Mouse (Mus musculus): ENCODE data around the gene Tmed2. TPM values are rescaled to one million over a fixed set of nuclear protein-coding genes. Genes with fewer than 3 reads are reported as not detected.

Tmed2 gene
- 253 and 267 TPM in 2 replicates for polyA plus RNA-seq (2015; fragmentation: Nextera tagmentation; extraction: Ambion mirVana)

- Histone ChIP-seq H3K27me3 (ENCODE audit: insufficient read depth, low read length) (no peaks in the 10 kb centered on the region), H3K9ac (replicated peaks) (peak within 1 kb of the TSS; percentile 87), H3K36me3 (replicated peaks; ENCODE audit: insufficient read depth, low read length) (peaks cover 27% of the 10 kb centered on the region), H3K9me3 (ENCODE audit: low read length) (no peaks in the 10 kb centered on the region), H3K4me1 (ENCODE audit: insufficient read depth) (peaks cover 15% of the 10 kb centered on the region), H3K4me2 (ENCODE audit: low read depth, low read length) (peak within 1 kb of the TSS; percentile 77), H3K27ac (ENCODE audit: low read depth) (peak within 1 kb of the TSS; percentile 94), H3K4me3 (ENCODE audit: low read depth, low read length) (peak within 1 kb of the TSS; percentile 90)
- TF ChIP-seq EP300 (IDR thresholded peaks at IDR 0.05; ENCODE audit: low read depth) (peak; percentile 60; the same call in 1 of the 2 replicates), CTCF (IDR thresholded peaks at IDR 0.05; ENCODE audit: low read depth) (peak; percentile 51)
- WGBS (ENCODE audit: insufficient replicate concordance), result under 1% methylated on average over 25 of the region's 35 CpGs
- ATAC-seq, result peak; percentile 96
- DNase-seq, result peak; percentile 94
These were observed at the start of gene Tmed2 for GRCm38 (mm10) chr5:124540383-124540786. Tmed2 (plus strand) TSS chr5:124540695.

DNA sequence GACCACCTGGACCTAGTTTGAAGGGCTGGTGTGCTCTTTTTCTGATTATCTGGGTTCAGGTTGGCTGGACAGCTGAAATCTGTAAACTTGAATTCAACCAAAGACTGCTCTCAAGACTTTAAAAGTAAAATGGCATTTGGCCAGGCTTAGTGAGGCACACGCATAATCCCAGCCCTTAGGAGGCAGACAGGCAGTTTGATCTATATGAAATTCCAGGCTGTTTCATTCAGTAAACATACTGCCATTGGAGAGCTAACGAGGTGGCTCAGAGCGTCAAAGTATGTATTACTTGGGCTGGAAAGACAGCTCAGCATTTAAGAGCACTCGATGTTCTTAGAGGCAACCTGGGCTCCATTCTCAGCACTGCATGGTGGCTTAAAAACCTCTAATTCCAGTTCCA is 48.8 kb upstream of the Tmed2 start:
- ATAC-seq, result no peak
- WGBS (ENCODE audit: insufficient replicate concordance), result 87% methylated on average over 4 of the region's 4 CpGs
- no peak for TF ChIP-seq CTCF (IDR thresholded peaks at IDR 0.05; ENCODE audit: low read depth)
- no peak for TF ChIP-seq EP300 (IDR thresholded peaks at IDR 0.05; ENCODE audit: low read depth)
- Histone ChIP-seq H3K27me3 (ENCODE audit: insufficient read depth, low read length) (no peaks in the 10 kb centered on the region), H3K9me3 (ENCODE audit: low read length) (no peaks in the 10 kb centered on the region), H3K27ac (ENCODE audit: low read depth) (no peak overlapping the region), H3K9ac (replicated peaks) (no peak overlapping the region), H3K36me3 (replicated peaks; ENCODE audit: insufficient read depth, low read length) (no peaks in the 10 kb centered on the region; the same call in 1 of the 2 replicates), H3K4me2 (ENCODE audit: low read depth, low read length) (no peak overlapping the region), H3K4me3 (ENCODE audit: low read depth, low read length) (no peak overlapping the region), H3K4me1 (ENCODE audit: insufficient read depth) (peaks cover 7% of the 10 kb centered on the region)
- no peak for DNase-seq

DNA sequence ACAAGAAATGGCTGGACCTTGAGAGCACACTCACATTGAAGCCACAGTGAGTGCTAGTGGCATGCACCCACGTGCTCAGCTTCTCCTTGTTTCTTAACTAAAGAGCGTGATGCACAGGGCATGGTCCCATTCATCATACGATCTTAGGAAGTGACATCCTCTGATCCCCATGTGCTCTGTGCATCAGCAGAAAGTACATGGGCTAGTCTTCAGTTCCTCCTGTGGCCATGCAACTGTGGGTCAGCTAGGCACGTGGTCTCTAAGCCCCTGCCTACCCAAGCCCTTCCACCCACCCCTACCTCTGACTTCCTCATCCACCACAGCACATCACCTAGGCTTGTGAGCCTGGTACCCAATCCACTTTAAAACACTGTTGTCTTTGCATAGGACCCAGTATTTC is 47.9 kb upstream of the Tmed2 start:
- no peak for DNase-seq
- peak; percentile 43; the same call in 1 of the 2 replicates for ATAC-seq

GRCm38 (mm10) chr5:124493455-124493854 is 47.0 kb upstream of the Tmed2 start:
- no peak overlapping the region for H3K27ac ChIP-seq (ENCODE audit: low read depth)
- no peaks in the 10 kb centered on the region for H3K27me3 ChIP-seq (ENCODE audit: insufficient read depth, low read length)
- 65% methylated on average over 11 of the region's 11 CpGs for WGBS (ENCODE audit: insufficient replicate concordance)
- ATAC-seq (no peak), DNase-seq (no peak)
- no peaks in the 10 kb centered on the region for H3K9me3 ChIP-seq (ENCODE audit: low read length)
- peaks cover 20% of the 10 kb centered on the region for H3K4me1 ChIP-seq (ENCODE audit: insufficient read depth)
- no peak overlapping the region for H3K9ac ChIP-seq (replicated peaks)
- H3K4me3 ChIP-seq (ENCODE audit: low read depth, low read length), result no peak overlapping the region
- TF ChIP-seq EP300 (IDR thresholded peaks at IDR 0.05; ENCODE audit: low read depth), result no peak
- TF ChIP-seq CTCF (IDR thresholded peaks at IDR 0.05; ENCODE audit: low read depth), result peak; percentile 38
- no peaks in the 10 kb centered on the region; the same call in 1 of the 2 replicates for H3K36me3 ChIP-seq (replicated peaks; ENCODE audit: insufficient read depth, low read length)
- H3K4me2 ChIP-seq (ENCODE audit: low read depth, low read length), result no peak overlapping the region

More for the DNA sequence above, 47.9 kb upstream of the Tmed2 start:
- Histone ChIP-seq H3K9me3 (ENCODE audit: low read length) (no peaks in the 10 kb centered on the region), H3K4me1 (ENCODE audit: insufficient read depth) (peaks cover 12% of the 10 kb centered on the region), H3K27ac (ENCODE audit: low read depth) (no peak overlapping the region), H3K4me2 (ENCODE audit: low read depth, low read length) (no peak overlapping the region), H3K9ac (replicated peaks) (no peak overlapping the region), H3K4me3 (ENCODE audit: low read depth, low read length) (no peak overlapping the region), H3K27me3 (ENCODE audit: insufficient read depth, low read length) (no peaks in the 10 kb centered on the region), H3K36me3 (replicated peaks; ENCODE audit: insufficient read depth, low read length) (no peaks in the 10 kb centered on the region; the same call in 1 of the 2 replicates)
- TF ChIP-seq CTCF (IDR thresholded peaks at IDR 0.05; ENCODE audit: low read depth) (no peak), EP300 (IDR thresholded peaks at IDR 0.05; ENCODE audit: low read depth) (no peak)
- 65% methylated on average over 4 of the region's 4 CpGs for WGBS (ENCODE audit: insufficient replicate concordance)

- TF ChIP-seq CTCF (IDR thresholded peaks at IDR 0.05; ENCODE audit: low read depth), result no peak
- TF ChIP-seq EP300 (IDR thresholded peaks at IDR 0.05; ENCODE audit: low read depth), result no peak
- 68% methylated on average over 7 of the region's 7 CpGs for WGBS (ENCODE audit: insufficient replicate concordance)
- no peak overlapping the region for H3K4me3 ChIP-seq (ENCODE audit: low read depth, low read length)
- no peaks in the 10 kb centered on the region for H3K36me3 ChIP-seq (replicated peaks; ENCODE audit: insufficient read depth, low read length)
- peaks cover 24% of the 10 kb centered on the region for H3K4me1 ChIP-seq (ENCODE audit: insufficient read depth)
- no peaks in the 10 kb centered on the region for H3K27me3 ChIP-seq (ENCODE audit: insufficient read depth, low read length)
- DNase-seq (no peak), ATAC-seq (no peak)
- no peaks in the 10 kb centered on the region for H3K9me3 ChIP-seq (ENCODE audit: low read length)
- H3K9ac ChIP-seq (replicated peaks), result no peak overlapping the region
- no peak overlapping the region for H3K4me2 ChIP-seq (ENCODE audit: low read depth, low read length)
- H3K27ac ChIP-seq (ENCODE audit: low read depth), result no peak overlapping the region
These were observed 44.9 kb upstream of the Tmed2 start for GRCm38 (mm10) chr5:124495547-124495946.

- peak; percentile 40 for DNase-seq
- TF ChIP-seq EP300 (IDR thresholded peaks at IDR 0.05; ENCODE audit: low read depth) (no peak), CTCF (IDR thresholded peaks at IDR 0.05; ENCODE audit: low read depth) (no peak)
- Histone ChIP-seq H3K4me1 (ENCODE audit: insufficient read depth) (peaks cover 24% of the 10 kb centered on the region), H3K27ac (ENCODE audit: low read depth) (peak overlapping the region; percentile 29; the same call in 1 of the 2 replicates), H3K27me3 (ENCODE audit: insufficient read depth, low read length) (no peaks in the 10 kb centered on the region), H3K9ac (replicated peaks) (no peak overlapping the region; the same call in 1 of the 2 replicates), H3K9me3 (ENCODE audit: low read length) (no peaks in the 10 kb centered on the region), H3K4me2 (ENCODE audit: low read depth, low read length) (peak overlapping the region; percentile 48), H3K36me3 (replicated peaks; ENCODE audit: insufficient read depth, low read length) (no peaks in the 10 kb centered on the region), H3K4me3 (ENCODE audit: low read depth, low read length) (no peak overlapping the region)
- WGBS (ENCODE audit: insufficient replicate concordance), result 37% methylated on average over 15 of the region's 15 CpGs
- 0 out of 2 replicates have a peak, but pooled peaks have one; percentile 35 for ATAC-seq
These were observed 43.6 kb upstream of the Tmed2 start for GRCm38 (mm10) chr5:124496614-124497514.
